Mouse (Mus musculus) thymus, postnatal 14 days (tissue): Measurements from ENCODE around the gene St6galnac1.
"Not testable (repeated sequence)": the region's sequence is repeated elsewhere in the genome, so short reads cannot be mapped to it uniquely, and the experiment has no call there.

Experiments used
- DNase-seq: peaks from one replicate; pipeline ENCODE4 v3.0.0; 2021

Gene St6galnac1

GRCm38 (mm10) chr11:116807116-116807515 is 31.8 kb upstream of the St6galnac1 start:
- no peak for DNase-seq

- DNase-seq = no peak
Measured at GRCm38 (mm10) chr11:116806136-116807071, 31.1 kb upstream of the St6galnac1 start.

GRCm38 (mm10) chr11:116802709-116803108 is 27.4 kb upstream of the St6galnac1 start:
- no peak for DNase-seq

- DNase-seq = no peak
Measured at GRCm38 (mm10) chr11:116801106-116801505, 25.8 kb upstream of the St6galnac1 start.

GRCm38 (mm10) chr11:116799364-116799763 is 24.1 kb upstream of the St6galnac1 start:
- no peak for DNase-seq

GRCm38 (mm10) chr11:116784221-116784620 is 8.9 kb upstream of the St6galnac1 start:
- DNase-seq = no peak

- peak; percentile 83 for DNase-seq
Measured at GRCm38 (mm10) chr11:116782737-116783145, 7.4 kb upstream of the St6galnac1 start.

- no peak for DNase-seq
Measured at GRCm38 (mm10) chr11:116773205-116773604, 2.1 kb downstream of the St6galnac1 start.

GRCm38 (mm10) chr11:116769873-116770272 is 5.4 kb downstream of the St6galnac1 start:
- no peak for DNase-seq

- DNase-seq = no peak
Measured at GRCm38 (mm10) chr11:116764946-116765345, 10.4 kb downstream of the St6galnac1 start.

- no peak for DNase-seq
Measured at GRCm38 (mm10) chr11:116764346-116764745, 11.0 kb downstream of the St6galnac1 start.

GRCm38 (mm10) chr11:116755191-116755590 is 20.1 kb downstream of the St6galnac1 start:
- no peak for DNase-seq

GRCm38 (mm10) chr11:116753674-116754470 is 21.4 kb downstream of the St6galnac1 start:
- no peak for DNase-seq

- DNase-seq = no peak
Measured at GRCm38 (mm10) chr11:116749733-116750132, 25.6 kb downstream of the St6galnac1 start.

- not testable (repeated sequence) for DNase-seq
Measured at GRCm38 (mm10) chr11:116748692-116749091, 26.6 kb downstream of the St6galnac1 start.

- DNase-seq = not testable (repeated sequence)
Measured at GRCm38 (mm10) chr11:116746822-116747221, 28.5 kb downstream of the St6galnac1 start.

GRCm38 (mm10) chr11:116745457-116745856 is 29.9 kb downstream of the St6galnac1 start:
- not testable (repeated sequence) for DNase-seq

GRCm38 (mm10) chr11:116738411-116738810 is 36.9 kb downstream of the St6galnac1 start:
- DNase-seq = peak; percentile 13

- DNase-seq = no peak
Measured at GRCm38 (mm10) chr11:116732536-116732935, 42.8 kb downstream of the St6galnac1 start.

- DNase-seq = not testable (repeated sequence)
Measured at GRCm38 (mm10) chr11:116731060-116731580, 44.2 kb downstream of the St6galnac1 start.

- DNase-seq = no peak
Measured at GRCm38 (mm10) chr11:116729276-116730008, 45.9 kb downstream of the St6galnac1 start.

GRCm38 (mm10) chr11:116726156-116726555 is 49.2 kb downstream of the St6galnac1 start:
- DNase-seq = no peak
